Mouse (Mus musculus) 3134 (cell line): ENCODE data around the gene Bptf.
A peak's percentile ranks its signal among the peaks of the same experiment; 100 is the strongest.

ENCODE experiments used
- DNase-seq: peaks from one replicate; pipeline ENCODE4 v3.0.0-alpha.2; 2011; ENCODE audit warnings: low spot score; ENCODE audit not compliant: insufficient read length; ENCODE audit errors: extremely low read depth

The Bptf gene

DNA sequence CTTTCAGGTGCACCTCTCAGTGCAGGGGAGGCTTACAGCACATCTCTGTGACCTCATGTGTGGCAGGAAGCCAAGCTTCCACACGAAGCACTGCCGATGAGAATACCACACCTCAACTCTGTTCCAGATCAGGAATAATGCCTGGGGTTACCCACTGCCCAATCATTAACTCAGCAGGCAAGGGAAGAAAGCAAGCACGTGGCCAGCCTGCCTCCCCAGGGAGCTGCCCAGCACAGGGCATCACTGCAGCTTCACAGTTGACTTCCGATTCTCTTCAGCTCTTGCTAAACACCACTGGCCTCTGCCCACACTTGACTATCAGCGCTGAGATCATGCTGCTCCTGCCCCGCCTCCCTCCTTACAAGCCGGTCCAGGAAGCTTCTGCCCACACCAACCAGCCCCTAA lies 7.6 kb downstream of the Bptf start:
- peak; percentile 77 for DNase-seq

DNA sequence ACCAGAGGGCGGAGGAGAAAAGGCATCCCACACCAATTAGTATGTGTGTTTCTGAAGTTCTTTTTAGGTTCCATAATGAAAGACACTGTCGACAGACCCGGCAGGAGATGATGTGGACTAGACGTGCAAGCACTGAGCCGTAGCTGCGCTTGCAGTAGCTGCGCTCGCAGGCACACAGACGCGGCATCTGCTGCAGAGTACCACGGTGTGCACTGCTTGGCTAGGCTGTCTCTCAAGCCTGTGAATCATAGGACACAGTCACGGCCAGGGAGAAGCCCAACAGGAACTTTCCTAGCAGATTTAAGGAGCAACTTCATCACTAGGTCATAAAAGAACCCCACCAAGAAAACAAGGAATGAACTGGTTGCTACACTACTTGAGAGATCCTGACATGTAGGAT lies 14.1 kb downstream of the Bptf start:
- DNase-seq = no peak

DNA sequence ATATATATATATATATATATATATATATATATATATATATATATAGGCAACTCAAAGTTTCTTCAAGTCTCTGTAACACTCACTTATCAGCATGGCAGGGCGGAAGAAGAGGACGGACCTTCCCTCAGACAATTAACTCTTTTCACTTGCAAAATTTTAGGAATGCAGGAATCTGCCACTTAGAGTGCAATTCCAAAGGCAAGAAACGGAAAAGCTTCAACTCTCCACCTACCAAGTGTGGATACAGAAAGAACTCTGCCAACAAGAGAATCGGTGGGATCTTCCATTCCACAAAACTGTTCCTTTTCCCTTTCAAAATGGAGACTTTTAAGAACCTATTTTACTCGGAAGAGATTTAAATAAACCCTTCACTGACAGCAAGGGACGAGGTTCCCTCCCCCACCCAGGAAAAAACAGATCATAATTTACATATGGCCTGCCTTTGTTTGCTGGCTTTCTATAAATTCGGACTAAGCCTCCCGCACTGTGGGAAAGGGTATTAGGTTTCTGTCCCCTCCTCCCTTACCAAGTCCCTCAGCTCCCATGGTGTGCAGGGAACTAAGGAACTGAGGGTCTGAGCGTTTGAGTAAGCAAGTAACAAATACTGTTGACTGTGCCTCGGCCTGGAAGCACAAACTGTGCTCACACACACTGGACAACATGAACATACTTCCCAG lies 17.9 kb downstream of the Bptf start:
- no peak for DNase-seq

DNA sequence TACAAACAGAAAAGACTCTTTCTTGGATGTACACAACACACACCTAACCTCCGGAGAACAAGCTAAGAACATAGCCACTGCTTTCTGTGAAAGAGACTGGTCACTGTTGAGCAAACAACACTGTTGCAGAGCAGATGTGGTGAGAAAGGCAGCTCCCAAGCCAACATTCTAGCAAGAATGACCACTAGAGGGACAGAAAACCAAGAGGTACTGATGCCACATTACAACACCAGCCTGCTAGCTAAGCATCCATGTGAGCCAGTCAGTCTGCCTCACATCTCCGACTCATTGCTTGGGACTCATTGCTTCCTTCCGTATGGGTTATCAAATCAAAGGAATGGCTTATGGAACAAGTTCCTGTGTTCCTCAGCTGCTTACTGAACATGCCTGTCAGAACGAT lies 18.8 kb downstream of the Bptf start:
- peak; percentile 49 for DNase-seq

DNA sequence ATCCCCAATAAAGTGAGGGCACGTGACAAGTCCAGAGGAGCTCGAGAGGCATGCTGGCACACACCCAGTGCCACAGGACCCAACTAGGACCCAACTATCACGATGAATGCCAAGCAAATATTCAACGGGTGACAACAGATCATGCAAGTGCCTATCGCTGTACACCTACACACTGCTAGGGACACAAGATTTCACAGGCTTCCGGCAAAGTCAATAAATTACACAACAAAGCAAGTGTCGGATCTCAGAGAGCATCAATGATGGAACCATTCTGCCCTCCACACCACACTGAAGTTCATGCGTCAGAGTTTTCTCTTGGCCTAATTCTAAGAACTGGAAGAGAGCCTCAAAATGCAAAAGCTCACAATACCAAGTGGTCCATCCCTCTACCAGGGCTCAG lies 22.3 kb downstream of the Bptf start:
- DNase-seq = no peak

DNA sequence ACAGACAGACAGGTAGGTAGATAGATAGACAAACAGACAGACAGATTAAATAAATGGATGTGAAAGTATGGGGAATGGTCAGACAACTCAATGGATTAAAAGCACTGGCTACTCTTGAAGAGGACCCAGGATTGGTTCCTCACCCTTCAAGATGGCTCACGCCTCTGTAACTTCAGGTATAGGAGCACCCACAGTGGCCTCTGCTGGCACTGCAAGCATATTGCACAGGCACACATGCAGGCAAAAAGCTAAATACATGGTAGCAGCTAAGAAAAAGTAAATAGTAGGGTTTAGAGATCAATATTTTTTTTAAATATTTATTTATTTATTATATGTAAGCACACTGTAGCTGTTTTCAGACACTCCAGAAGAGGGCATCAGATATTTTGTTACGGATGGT lies 23.0 kb downstream of the Bptf start:
- DNase-seq = no peak

DNA sequence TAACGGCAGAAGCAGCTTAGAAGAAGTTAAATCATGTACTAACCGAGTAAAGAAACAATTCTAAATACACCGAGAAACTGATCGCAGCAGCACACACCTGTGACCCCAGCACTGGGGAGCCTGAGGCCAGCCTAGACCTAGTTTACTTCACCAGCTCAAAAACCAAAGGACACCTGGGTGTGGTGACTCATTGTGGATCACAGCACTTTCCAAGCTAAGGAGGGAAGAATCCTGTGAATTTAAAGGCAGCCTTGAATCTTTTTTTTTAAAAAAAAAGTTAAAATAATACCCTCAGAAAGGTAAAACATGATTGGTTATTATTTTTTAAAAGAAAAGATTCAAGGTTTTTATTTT lies 24.2 kb downstream of the Bptf start:
- no peak for DNase-seq

DNA sequence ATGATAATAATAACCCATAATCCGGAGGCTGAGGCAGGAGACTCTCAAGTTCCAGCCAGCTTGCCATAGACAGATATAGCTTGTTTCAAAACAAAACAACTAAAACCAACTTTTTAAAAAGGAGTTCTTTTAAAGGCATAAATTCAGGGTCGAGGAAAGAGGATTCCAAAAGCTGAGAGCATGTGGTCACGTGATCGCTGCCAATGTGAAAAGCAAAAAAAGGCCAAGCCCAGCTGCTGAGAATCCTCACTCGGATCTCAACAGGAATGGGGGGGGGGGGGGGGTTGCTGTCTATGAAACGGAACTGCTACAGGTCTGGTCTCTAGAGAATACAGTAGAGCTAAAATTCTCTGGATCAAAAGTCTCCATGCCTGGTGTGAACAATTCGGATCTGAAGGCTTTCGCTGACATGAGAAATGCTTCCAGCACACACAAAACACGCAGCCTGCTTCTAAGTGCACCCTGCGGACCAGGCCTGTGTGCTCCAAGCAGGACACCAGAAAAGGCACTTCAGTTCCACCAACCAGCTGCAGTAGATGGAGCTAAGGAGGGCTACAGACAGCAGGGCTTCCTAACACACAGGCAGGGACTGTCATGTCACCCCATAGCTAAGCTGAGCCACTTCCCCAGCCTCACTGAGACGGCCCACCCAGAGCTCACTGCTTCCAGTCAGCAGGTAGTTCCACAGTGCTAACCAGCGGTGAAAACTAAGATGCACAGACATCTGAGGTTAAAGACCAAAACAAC lies 24.8 kb downstream of the Bptf start:
- DNase-seq = no peak

DNA sequence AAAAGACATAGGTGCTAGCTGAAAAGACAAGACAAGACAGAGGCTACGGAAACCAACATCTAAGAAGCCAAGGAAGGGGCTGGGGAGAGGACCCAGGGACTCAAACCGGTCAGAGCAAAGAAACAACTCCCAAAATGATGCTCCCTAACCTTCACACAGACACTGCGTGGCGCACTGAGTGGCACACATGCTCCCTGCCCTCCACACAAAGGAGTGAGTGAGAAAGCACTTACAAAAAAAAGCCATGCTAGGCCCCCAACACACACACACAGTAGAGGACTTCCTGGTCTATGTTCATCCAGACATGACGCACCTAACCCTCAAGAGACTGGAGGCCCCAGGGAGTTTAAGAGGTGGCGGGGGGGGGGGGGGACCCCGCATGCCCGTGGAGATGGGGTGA lies 25.5 kb downstream of the Bptf start:
- DNase-seq = no peak

DNA sequence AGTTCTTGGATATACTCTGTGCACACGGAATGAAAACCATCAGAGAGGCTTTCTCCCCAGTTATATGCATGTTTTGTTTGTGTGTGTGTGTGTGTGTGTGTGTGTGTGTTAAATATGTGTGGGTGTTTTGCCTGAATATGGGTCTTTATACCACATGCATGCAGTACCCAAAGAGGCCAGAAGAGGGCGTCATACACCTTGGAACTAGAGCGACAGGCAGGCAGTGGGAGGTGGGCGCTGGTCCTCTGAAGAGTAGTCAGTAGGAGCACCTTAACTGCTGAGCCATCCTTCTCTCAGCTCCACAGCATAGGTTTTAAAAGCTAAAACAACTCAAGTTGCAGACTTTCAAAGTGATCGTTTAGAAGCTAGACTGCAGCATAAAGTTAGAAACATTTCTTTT lies 26.7 kb downstream of the Bptf start:
- DNase-seq = peak; percentile 31

DNA sequence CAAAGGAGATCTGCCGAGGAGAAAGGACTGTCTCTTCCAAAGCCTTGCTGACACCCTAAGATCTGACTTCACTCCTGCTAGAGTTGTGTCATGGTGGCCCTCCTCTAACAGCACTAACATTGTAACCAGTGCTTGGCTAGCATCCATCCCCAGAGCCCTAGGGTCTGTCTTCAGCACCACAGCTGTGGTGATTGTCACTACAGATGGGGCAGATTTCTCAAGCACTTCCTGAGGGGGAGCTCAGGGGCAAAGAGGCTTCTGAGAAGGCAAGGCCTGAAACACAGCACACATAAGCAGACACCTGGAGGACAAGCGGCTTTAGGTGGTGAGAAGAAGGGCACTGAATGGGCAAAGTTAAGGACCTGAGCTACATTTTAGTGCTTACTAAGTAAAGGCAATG lies 28.2 kb downstream of the Bptf start:
- DNase-seq = no peak

DNA sequence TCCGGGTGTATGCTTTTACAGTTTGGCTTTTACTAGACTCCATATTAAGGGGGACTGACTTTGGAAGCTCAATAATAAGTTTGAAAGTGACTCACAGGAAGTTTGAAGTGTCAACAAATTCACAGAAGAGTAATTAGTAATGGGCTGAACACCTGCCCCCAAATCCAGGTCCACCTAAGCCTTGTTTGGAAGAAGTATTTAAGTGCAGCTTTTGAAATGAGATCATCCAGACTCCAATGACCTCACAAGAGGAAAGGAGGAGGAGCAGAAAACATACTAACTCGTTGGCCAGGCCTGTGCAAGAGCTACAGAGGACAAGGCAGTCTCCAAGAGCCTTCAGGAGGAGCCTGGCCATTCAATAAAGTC lies 28.7 kb downstream of the Bptf start:
- no peak for DNase-seq

DNA sequence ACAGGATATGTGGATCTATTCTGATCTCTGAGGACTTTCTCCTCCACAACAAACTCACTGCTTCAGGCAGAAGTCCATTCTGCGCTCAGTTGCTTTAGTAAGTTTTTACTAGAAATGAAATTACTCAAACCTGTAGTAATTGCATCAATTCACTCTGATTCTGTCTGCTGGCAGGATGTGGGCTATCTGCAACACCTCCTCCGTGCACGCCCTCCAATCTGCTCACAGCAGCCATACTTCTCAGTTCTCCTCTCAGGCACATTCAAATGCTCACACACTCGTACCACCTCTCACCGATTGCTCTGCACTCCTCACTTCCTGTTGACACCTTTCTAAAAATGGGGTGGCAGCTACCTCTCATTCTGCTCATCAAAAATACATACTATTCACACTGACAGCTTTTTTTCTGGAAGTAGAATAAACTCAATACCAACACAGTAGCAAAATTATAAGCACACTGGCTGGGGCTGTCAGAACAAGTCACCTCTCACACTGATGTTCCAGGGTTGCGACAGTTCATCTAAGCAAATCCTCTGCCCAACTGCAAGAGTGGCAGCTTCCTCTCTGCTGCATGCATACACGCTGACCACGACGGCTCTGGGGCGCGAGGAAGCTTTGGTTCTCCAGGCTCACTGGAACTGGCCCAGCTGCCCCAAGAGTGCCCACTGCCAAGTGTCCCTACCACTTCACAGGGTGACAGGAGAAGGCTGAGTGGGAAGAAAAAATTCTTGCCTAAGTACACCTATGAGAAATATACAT lies 29.3 kb downstream of the Bptf start:
- DNase-seq = peak; percentile 28

DNA sequence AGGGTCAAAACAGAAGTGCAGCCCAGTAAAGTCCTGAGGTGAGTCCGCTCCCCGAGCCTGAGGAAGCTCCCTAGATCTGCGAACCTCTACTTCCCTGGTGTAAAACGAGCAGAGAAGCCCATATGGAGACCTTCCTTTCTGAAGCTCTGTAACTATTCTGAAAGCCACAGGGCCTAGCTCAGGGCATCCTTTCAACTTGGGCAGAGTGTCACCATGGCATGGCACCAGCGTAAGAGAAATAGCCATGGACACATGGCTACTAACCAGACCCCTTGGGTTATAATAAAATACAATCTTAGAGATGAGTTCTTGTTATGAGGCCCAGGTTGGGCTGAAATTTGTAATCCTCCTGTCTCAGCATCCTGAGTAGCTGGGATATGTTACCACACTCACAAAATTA lies 35.0 kb downstream of the Bptf start:
- no peak for DNase-seq

DNA sequence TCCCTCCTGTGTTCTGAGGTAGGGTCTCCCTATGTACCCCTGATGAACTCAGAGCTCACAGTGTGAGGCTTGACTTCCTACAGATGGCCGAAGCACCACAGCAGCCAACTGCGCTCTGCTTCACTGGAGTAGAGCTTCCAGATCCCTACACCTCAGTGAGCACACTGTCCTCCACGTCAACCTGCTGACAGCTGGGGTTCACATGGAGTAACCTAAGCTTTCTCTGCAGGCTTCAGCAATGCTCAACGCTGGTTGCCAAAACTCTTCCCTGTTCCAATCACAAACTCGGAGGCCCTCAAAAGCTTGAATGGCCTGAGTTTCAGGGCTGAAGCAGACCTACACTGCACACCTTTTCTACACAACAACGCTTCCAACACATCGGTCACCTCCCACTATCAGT lies 38.1 kb downstream of the Bptf start:
- no peak for DNase-seq

DNA sequence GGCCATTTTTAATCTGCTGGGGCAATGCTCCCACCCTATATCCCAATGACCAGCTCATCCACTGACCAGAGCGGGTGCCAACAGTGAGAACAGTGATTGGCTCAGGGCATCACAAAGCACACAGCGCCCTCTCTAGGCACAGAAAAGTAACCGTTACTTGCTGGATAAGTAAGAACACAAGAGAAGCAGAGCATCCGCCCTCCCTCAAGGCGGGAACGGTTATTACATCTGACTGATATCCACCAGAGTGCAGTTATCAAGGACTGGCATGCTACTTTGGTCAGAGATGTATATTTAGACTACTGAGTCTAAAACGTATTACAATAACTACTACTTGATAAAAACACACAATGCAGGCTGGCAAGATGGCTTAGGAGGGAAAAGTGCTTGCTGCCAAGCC lies 39.3 kb downstream of the Bptf start:
- DNase-seq = no peak

DNA sequence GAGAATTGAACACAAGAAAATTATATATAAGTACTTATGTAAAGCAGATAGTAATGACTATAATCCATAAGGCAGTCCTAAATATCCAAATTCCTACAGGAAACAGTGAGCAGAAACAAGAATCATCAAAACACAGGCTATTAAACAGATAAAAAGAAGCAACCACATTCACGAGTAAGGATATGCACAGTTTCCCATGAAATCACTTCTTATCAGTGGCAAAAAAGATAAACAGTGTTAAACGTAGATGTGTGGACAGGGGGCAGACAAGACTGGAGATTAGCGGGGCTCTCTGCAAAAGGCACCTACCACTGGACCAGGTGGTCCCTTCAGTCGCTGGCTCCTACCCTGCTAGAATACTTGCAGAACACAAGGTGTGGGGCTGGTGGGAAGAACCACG lies 46.1 kb downstream of the Bptf start:
- no peak for DNase-seq

DNA sequence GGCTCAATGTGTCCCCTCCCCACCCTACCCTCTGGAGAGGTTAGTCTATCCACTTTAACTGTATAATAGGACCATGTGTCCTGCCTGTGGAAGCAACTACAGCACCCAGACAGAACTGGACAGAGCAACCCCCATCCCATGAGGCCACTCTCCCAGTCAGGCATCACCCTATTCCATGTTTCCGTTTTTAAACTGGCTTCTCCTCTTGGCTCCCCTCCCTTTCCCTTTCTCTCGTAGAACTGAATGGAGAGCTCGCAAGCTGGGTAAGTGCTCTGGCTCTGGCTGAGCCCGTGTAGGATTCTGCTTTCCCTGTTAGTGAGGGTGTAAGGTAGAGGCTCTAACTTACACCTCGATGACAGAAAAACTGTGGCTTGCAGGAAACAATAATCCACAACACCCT lies 48.4 kb downstream of the Bptf start:
- DNase-seq = no peak

DNA sequence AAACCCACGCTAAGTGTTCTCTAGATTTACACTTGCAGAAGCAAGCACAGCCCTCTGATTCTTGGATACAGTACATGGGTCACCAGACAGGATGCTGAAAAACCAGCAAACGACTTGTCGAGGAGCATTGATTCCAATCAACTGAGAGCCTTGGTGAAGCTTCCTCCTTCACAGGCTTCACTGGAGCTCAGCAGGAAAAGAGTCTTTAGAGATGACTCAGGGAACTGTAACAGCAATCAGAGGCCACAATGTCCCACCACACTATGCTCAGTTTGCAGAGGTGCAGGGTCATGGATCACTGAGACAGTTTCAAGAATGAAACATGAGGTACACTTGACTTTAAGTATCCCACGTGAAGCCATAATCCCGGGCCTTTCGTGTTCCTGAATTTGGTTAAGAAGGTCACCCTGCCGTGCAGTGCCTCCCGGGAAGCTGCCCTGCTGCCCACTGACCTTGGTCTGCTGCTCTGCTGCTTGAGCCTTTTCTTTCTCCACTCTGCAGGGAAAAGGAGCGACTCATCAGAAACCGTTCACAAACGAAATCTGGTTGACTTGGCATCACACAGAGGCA lies 66.6 kb downstream of the Bptf start:
- DNase-seq = no peak

DNA sequence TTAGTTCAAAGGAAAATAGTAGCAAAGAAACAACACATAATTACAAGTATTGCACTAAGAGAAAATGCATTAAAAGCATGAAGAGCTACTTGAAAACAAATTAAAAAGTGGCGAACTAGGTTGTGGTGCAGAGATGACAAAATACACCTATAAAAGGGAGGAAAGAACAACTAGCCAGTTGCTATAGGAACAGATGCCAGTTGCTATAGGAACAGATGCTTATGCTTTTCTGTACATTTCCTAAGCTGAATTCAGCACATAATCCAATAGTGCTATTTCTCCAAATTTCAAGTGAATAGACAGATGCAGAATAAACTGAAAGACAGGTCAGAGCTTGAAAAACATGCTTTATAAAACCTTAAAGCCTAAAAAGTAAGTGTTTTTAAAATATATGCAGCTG lies 67.3 kb downstream of the Bptf start:
- DNase-seq = no peak

DNA sequence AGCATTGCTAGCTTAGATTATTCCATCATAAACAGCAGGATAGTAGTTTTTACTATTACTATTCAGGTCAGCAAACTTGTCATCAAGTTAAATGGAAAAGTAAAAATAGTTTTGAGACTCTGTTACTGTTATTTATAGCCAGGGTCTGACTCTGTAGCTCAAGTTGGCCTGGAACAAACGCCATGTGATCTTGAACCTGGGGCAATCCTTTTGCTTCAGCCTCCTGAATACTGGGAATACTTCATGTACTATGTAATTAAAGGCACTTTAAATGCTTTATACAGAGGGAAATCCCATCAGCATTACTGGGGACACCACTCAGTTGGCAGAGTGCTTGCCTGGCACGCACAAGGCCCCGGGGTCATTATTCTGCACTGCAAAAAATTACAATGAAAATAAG lies 68.9 kb downstream of the Bptf start:
- DNase-seq = no peak

DNA sequence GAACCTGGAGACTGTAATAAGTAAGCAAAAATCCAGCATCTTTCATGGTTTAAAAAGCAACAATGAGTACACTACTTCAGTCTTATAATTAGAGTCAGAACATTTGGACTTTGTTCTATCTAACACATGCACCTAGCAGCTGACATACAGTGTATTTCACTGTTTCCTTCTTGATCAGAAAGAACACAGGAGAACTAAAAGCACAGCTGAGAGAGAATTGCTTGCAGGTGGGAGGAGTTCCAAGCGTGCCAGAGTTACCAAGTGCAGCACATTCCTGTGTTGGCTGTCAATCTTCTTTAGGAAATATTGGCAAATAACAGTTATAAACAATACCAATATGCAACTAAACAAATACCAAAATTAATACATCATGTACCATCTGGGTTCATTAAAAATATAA lies 71.0 kb downstream of the Bptf start:
- no peak for DNase-seq
